Mouse (Mus musculus) erythroblast, embryonic 14.5 days (primary cell): ENCODE measurements around the gene Mdp1.

ENCODE experiments used
- GATA1 ChIP-seq: IDR thresholded peaks from 2 replicates; pipeline ENCODE4 v1.6.1; 2012; ENCODE audit warnings: low read length, inconsistent platforms, mixed read lengths
- TAL1 ChIP-seq: IDR thresholded peaks from 3 replicates; pipeline ENCODE4 v1.6.1; 2012; ENCODE audit warnings: low read length, inconsistent platforms, mixed read lengths

GRCm38 (mm10) chr14:55660636-55661035 is 328 bp upstream of the Mdp1 start:
- TF ChIP-seq TAL1 (no peak), GATA1 (no peak)
